Mouse (Mus musculus): ENCODE measurements around the gene Mctp2. TPM values are rescaled to one million over a fixed set of nuclear protein-coding genes. Genes with fewer than 3 reads are reported as not detected.
"Not testable (repeated sequence)": the region's sequence is repeated elsewhere in the genome, so short reads cannot be mapped to it uniquely, and the experiment has no call there.

Mctp2 gene
- polyA plus RNA-seq, 1 experiment = 0.95 TPM

DNA sequence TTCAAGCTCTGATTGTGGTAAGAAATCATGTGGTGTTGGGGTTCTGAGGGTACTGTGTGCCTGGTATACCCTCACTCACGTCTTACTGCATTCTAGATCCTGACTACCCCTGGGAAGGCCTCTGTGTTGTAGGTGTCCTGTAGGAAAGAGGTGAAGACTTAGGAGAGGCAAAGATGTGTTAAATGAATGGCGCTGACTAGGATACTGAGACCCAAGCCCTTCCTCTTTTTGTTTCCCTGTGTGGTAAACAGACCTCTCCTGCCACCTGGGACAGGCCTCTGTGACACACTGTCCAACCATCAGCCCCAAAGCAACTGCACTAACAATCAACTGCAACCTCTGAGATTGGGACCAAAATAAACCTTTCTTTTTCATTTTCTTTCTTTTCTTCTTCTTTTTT lies 28.0 kb downstream of the Mctp2 start:
- no peak for DNase-seq (ENCODE audit: low read depth, low spot score)
- WGBS = 89% methylated on average over 2 of the region's 2 CpGs

DNA sequence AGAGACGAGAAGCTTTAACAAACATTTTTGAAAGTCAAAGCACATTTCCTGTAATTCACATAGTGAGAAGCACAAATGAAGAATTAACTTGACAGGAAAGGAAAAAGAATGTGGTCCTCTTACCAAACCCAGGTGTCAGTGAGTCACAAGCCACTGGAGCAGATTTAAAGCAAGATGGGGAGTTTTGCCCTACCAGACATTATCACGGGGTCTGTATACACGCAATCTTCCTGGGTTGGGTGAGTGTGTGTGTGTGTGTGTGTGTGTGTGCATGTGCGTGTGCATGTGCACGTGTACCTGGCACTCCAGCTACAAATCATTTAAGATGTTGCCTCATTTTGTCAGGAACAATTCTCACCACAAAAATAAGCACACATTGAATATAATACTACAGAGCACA lies 30.9 kb downstream of the Mctp2 start:
- no peak for DNase-seq (ENCODE audit: low read depth, low spot score)
- WGBS = 81% methylated on average over 5 of the region's 5 CpGs

DNA sequence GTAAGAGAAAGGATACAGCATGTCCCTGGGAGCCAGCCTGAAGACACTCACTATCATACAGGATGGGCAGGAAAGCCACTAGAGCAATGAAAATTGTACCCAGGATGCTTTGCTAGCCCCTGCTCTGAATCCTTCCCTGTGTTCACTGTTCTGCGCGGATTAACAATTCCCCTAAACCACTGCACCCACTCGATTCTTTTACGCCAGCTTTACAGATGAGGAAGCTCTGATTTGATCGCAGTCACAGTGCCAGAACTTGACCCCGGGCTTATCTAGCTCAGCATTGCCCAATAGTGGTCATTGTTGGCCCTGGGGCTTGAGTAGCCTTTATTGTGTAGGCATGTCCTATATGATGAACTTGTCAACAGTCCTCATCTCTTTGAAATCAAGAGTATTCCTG lies 34.9 kb downstream of the Mctp2 start:
- WGBS = 76% methylated on average over 6 of the region's 6 CpGs
- no peak for DNase-seq (ENCODE audit: low read depth, low spot score)

DNA sequence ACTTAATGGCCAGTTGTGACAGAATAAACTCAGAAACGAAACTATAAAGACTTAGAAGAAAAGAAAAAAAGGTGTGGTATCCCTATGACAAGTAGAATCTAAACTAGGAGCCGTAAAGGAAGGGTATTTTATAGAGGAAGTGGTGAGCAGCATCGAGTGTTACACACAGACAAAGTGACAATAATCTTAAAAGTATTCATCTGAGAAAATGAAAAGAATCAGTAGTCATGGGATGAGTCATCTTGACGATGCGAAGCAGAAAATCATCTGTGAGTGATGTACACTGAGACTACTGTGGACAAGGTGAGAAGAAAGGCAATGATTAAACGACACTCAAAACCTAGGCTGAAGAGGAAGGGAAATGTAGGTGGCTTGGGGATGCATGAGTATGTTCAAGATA lies 36.4 kb downstream of the Mctp2 start:
- no peak for DNase-seq (ENCODE audit: low read depth, low spot score)
- 35% methylated on average over 6 of the region's 6 CpGs for WGBS

DNA sequence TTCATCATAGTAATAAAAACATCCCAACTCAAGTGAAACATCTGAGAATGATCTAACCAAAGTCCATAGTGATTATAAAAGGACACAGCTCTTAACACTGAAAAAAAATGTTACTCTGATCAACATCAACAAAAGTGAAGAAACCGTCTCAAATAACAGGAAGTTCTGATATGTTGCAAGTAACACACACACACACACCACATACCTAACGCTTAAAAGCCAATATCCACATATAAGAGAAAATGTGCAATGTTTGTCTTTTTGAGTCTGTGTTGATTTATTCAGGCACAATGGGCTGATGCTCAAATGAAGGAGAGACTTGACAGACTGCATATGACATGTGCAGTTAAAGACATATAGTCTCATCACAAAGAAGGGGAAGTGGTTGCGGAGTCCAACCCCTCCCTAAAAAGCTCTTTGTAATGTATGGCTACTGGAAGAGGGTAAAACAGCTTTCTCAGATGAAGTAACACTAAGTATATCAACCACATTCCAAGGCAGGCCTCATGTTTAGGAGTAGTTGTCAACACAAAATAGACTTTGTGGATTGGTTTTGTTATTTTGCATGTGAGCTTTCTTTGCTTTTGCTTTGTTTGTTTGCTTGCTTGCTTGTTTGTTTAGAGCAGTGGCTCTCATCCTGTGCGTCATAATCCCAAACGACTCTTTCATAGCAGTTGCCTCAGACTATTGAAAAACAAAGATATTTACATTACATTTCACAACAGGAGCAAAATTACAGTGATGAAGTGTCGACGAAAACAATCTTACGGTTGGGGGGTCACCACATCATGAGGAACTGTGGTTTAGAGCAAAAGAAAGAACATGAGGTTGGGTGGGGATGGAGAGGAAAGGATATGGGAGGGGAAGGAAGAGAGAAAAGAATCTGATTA lies 45.4 kb downstream of the Mctp2 start:
- 77% methylated on average over 8 of the region's 8 CpGs for WGBS
- DNase-seq (ENCODE audit: low read depth, low spot score) = no peak

DNA sequence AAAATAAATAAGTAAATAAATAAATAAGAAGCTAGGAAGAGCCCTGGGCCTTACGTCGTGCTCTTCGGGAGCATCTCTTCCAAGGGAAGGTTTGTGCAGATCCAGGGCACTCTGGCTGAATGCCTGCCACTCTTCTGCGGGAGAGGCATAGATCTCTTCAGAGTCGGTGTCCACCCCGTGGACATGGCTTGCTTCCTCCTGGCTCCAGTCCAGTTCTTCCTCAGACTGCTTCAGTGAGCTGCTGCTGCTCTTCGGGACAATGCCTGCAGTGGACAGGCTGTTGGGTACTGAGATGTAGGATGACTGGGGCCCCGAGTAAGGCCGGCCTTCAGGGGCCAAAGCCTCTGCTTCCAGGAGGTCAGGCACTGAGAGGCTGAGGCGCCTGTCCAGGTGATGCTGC lies 47.4 kb downstream of the Mctp2 start:
- WGBS = 78% methylated on average over 10 of the region's 10 CpGs

DNA sequence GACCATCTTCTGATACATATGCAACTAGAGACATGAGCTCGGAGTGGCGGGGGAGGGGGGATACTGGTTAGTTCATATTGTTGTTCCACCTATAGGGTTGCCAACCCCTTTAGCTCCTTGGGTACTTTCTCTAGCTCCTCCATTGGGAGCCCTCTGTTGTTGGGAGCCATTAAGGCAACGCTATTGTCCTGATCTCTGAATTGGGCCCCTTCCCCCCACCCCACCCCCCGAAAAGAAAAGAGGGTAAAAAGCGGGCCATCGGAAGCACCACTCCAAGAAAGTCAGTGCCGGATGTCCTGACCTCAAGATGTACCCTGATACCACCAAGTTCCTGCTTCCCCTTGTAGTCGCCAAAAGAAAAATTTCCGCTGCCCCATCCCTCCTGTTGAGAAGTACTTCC lies 56.1 kb downstream of the Mctp2 start:
- 97% methylated on average over 9 of the region's 9 CpGs for WGBS
- DNase-seq (ENCODE audit: low read depth, low spot score) = not testable (repeated sequence)

More for the DNA sequence above, 47.4 kb downstream of the Mctp2 start:
- DNase-seq (ENCODE audit: low read depth, low spot score) = no peak

DNA sequence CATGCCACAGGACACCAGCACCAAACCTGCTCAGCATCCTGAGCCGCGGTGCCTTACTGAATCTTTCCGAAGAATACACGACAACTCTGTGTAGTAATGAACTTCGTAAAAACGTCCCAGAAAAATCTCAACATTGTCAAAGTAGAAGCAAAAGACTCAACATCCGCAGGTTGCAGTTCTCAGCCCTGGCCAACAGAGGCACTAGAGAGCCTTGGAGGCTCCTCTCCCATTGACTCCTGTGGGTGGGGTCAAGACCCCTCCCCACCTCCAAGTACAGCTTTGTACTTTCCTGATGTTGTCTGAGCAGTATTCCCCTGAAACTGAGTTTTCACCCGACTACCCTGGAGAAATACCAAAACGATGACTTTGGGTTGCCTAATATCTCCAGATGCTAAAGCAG lies 65.1 kb downstream of the Mctp2 start:
- 93% methylated on average over 9 of the region's 9 CpGs for WGBS
- no peak for DNase-seq (ENCODE audit: low read depth, low spot score)

DNA sequence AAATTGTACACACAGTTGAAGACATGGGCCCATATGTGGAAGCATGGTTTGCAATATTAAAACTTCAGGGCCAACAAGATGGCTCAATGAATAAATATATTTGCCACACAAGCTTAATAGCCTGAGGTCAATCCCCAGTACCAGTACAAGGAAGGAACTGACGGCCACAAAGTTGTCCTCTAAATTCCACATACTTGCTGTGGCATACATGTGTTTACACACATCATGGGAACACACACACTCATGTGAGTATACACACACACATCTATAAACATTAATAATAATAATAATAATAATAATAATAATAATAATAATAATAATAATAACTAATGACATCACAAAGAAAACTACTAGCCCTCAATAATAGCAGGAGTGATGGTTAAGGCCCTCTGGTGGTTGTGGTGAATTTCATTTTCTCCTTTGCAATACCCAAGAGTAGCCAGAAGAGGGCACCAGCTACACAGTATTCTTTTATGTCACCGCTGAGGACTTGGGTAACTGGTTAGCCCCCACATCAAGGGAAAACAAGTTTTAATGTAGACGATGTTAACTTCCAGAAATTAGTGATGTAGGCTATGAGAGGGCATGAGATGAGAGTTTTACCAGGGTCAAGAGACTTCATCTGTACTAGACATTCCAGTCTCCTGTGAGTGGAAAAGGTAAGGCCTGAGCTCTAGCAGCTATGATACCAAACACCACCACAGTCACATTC lies 66.5 kb downstream of the Mctp2 start:
- WGBS = 25% methylated on average over 3 of the region's 3 CpGs
- peak; percentile 29 for DNase-seq (ENCODE audit: low read depth, low spot score)

DNA sequence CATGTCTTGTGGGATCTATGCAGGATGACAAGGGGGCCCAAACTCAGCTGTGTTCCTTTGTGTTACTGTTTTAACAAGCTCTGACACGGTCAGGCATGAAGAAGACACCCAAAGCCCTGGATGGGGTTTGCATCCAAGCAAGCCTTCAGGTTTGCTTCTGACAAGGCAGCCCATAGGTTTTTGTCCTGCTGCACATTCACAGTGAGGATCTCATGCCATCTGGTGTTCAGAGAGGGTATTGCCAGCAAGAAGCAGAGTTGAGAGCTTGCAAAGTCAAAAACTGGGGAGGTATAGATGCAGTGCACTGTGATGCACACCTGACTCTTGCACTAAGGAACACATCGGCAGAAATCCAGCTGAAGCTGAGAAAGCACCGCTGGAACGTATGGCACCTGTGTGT lies 67.8 kb downstream of the Mctp2 start:
- DNase-seq (ENCODE audit: low read depth, low spot score) = peak; percentile 40
- 53% methylated on average over 4 of the region's 4 CpGs for WGBS

DNA sequence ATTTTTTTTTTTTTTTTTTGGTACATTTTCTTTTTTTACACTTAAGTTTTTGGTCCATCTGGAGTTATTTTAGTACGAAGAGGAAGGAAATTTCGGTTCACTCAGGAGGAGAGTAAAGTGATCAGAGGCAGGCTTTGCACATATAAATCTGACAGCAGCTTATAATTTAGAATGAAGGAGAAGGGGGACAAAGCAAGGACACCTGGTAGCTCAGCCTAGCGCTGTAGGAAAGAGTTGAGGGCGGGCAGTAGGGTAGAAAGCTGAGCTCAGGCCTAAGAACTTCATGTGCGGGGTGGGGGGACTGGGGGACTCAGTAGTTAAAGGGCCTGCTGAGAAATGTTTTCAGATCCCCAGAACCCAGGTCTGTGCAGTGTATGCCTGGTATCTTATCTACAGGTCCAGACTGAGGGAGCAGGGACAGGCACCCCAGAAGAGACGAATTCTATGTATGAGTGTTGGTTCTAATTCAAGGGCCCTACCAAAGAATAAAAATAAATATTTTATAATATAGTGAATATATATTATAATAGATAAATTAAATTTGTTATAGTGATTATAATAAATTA lies 71.9 kb downstream of the Mctp2 start:
- WGBS = 82% methylated on average over 6 of the region's 6 CpGs
- DNase-seq (ENCODE audit: low read depth, low spot score) = no peak

DNA sequence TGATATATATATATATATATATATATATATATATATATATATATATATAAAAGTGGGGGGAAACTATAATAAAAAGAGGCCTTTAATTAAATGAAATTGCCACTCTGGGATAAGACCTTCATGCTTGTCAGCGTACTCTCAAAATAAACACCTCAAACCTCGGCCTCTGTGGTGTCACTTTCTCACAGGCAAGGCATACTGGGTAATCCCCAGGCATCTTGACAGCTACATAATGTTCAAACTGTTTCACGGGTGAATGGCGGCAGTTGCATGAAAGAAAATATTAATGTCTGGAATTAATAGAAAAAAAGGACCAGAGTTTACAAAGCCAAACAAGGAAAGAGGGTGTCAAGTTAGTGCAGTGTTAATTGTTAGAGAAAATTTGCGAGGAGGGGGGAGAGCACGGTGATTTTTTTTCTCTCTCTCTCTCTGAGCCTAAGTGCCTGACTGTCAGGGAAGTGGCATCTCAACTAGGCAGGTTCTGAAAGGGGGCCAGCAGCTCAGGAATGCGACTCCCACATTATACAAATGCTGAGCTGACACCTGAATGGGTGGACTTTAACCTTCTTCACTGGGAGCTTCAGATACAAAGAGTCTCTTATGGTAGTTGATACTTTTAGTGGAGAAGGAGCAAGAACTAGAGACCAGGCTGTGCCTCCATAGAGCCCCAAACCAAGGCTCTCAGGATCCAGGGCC lies 75.1 kb downstream of the Mctp2 start:
- no peak for DNase-seq (ENCODE audit: low read depth, low spot score)
- 65% methylated on average over 7 of the region's 7 CpGs for WGBS

DNA sequence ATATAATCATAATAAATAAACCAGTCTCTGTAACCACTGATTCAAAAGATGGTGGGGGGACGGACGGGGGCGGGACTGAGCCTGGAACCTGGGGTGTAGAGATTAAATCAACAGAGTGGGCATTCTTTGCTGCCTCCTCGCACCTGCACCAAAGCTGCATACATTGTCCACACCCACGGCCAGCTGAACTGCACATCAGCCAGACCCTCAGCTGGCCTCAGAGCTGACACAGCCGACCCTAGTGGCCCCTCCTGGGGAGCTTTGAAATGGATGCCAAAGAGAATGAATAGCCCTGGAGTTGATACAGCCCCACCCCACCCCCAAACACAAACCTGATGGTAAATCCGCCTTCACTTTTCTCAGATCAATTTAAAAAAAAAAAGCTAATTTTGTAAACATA lies 76.5 kb downstream of the Mctp2 start:
- 83% methylated on average over 7 of the region's 7 CpGs for WGBS
- DNase-seq (ENCODE audit: low read depth, low spot score) = no peak

DNA sequence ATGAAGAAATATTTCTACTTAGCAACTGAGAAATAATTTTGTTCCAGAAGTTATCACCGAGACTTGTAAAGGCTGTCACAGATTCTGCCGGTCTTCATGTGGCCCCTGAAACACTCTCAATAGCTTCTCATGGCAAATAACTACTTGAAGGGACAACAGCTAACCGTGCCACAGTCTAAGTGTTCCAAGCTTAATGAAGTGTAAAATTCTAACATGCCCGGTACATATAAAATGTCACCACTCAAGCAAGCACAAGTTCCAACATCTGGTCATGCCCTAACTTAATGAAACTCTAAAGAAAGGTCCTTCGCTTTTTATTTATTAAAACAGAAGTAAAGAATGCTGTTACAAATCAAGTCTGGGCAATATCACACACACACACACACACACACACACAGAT lies 82.8 kb downstream of the Mctp2 start:
- 87% methylated on average over 5 of the region's 5 CpGs for WGBS
- no peak for DNase-seq (ENCODE audit: low read depth, low spot score)

DNA sequence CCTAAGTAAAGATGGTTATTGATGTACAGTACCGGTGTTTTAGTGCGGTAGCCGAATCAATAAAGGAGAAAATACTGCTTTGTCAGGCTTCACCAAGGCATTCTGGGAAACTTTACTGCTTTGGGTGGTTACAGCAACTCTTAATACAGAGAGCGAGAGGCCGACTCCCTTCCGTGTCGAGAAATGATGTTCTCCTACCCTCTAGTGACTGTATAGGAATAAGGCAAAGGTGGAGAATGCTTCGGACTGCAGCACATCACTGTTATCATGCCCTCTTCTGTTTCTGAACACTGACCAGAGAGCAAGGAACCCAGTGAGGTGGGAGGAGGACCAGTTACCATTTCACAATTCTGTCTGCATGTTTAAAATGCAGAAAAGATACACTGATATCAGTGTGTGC lies 83.9 kb downstream of the Mctp2 start:
- WGBS = 63% methylated on average over 8 of the region's 8 CpGs
- no peak for DNase-seq (ENCODE audit: low read depth, low spot score)

DNA sequence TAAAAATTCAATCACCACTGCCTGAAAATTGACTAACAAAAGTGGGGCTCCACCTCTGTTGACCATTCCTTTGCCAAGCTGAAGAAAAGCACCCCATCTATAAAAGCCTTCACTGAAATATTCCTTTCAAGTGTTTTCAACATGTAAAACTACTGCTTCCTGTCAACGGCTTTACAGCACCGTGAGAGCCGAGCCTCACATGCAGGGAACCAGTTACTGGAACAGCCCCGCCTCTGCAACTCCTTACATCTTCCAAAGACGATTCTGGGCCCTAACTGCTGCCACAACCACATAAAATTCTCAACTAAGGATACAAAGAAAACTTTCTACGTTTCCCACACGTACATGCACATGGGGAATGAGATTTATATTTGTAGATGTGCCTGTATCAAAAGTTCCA lies 88.4 kb downstream of the Mctp2 start:
- DNase-seq (ENCODE audit: low read depth, low spot score) = no peak
- 31% methylated on average over 7 of the region's 7 CpGs for WGBS

DNA sequence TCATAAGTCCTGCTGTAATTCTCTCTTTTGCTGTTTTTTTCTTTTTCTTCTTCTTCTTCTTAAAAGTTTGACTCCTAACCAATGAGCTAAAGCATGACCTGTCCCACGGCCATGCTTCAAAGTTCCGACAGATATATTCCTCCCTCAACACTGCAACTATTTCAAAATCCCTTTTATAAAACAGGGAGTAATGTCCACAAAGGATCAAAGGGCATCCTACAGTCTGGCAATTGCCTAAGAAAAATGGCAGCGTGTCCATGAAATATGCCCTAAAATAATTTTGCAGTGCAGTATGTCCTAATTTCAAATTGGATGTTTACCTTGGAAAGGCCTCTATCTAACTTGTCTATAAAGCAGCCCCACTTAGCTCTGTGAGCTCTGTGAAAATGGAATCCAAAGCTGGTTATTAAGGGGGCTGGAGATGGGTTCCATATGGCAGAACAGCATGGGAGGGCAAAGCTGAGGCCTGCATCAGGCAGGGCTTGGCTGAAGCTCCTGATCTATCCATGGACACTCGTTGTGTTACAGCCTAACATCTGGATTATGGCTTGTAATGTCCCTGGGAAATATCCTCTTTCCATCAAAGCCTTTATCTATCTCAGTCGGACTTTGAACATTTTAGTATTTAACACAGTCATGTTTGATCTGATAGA lies 90.7 kb downstream of the Mctp2 start:
- 27% methylated on average over 5 of the region's 5 CpGs for WGBS
- DNase-seq (ENCODE audit: low read depth, low spot score) = no peak

DNA sequence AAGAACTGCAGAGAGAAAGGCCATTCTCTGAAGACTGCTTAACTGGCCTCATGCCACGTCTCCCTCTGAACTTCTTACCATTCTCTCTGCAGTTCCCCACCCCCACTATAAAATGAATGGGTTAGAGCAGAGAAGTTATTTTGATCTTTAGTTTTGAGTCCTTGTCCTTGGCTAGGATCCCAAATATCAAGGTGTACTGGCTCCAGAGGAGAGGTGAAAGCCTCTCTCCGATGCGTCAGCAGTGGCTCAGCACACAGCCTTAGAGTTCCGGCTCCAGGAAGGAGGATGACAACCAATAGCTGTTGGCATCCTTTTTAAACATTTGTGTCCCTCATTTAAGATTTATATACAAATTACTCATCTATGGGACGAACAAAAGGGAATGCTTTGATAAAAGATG lies 96.2 kb downstream of the Mctp2 start:
- DNase-seq (ENCODE audit: low read depth, low spot score) = no peak
- WGBS = 81% methylated on average over 5 of the region's 5 CpGs

DNA sequence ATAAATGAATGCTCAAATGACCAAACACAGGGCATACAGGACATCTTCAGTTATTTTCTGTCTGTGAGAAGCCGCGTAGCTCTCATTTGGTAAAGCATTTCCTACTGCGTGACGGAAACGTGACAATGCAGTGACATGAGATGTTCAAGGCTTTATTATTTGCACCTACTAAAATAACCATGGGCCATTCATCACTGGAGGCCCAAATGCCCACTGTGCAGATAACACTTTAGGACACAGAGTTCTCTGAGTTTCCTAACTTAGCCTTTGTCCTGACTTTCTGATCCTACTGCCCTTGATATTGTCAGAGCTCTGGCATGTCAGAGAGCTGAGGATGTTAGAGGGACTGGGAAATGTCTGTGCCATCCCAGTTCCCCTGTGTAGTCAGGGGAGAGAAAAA lies 97.1 kb downstream of the Mctp2 start:
- no peak for DNase-seq (ENCODE audit: low read depth, low spot score)
- WGBS = 91% methylated on average over 5 of the region's 5 CpGs

DNA sequence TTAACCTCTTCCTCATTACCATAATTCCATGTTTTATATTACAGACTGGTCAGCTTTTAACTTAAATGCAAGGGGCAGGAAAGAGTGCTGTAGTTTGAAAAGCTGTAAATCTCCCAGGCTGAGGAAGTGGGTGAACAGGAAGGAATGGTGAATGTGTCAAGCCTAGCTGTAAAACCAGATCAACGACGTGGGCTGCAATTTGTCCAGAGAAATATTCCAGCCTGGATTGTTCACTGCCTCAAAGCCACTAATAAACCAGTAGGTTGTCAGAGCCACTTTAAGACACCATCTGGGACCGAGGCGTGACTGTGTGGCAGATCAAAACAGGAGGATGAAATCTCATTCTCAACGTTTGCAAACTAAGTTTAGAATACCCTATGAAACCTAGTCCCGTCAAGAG lies 99.6 kb downstream of the Mctp2 start:
- peak; percentile 18 for DNase-seq (ENCODE audit: low read depth, low spot score)
- WGBS = 12% methylated on average over 6 of the region's 6 CpGs

Measured in large intestine, adult 2 months (tissue).